Mouse (Mus musculus) hindbrain, embryonic 12.5 days (tissue): ENCODE measurements at regions not wholly inside any gene's neighbourhood (a gene's known extent, or its start where the extent isn't known, plus 50 kb on each side); places are given as distances from the start of the nearest gene placed in this dataset.

Source experiments
- ATAC-seq: fragments of 200-750 bp; cut with Nextera tagmentation; 2 replicates; pipeline ENCODE4 v1.8.0; 2017; ENCODE audit warnings: moderate TSS enrichment; ENCODE audit not compliant: low FRiP score
- H3K27ac ChIP-seq: fragments of 300-500 bp; sonication (generic); 2 replicates; pipeline ENCODE4 v1.5.1; 2016; ENCODE audit warnings: mild to moderate bottlenecking
- H3K27me3 ChIP-seq: fragments of 300-500 bp; sonication (generic); 2 replicates; pipeline ENCODE4 v1.6.1; 2016; ENCODE audit warnings: mild to moderate bottlenecking
- H3K36me3 ChIP-seq: fragments of 300-500 bp; sonication (generic); 2 replicates; pipeline ENCODE4 v1.6.1; 2016; ENCODE audit warnings: mild to moderate bottlenecking
- H3K4me1 ChIP-seq: fragments of 300-500 bp; sonication (generic); 2 replicates; pipeline ENCODE4 v1.6.1; 2016
- H3K4me2 ChIP-seq: fragments of 300-500 bp; sonication (generic); replicated peaks from 2 replicates; pipeline ENCODE4 v1.6.1; 2016; ENCODE audit warnings: mild to moderate bottlenecking
- H3K4me3 ChIP-seq: fragments of 300-500 bp; sonication (generic); 2 replicates; pipeline ENCODE4 v1.5.1; 2016; ENCODE audit warnings: mild to moderate bottlenecking
- H3K9ac ChIP-seq: fragments of 300-500 bp; sonication (generic); 2 replicates; pipeline ENCODE4 v1.6.1; 2016; ENCODE audit warnings: mild to moderate bottlenecking, moderate library complexity
- H3K9me3 ChIP-seq: fragments of 300-500 bp; sonication (generic); replicated peaks from 2 replicates; pipeline ENCODE4 v1.6.1; 2016; ENCODE audit warnings: mild to moderate bottlenecking
- WGBS: fragments of 180-500 bp; shearing (Covaris S2); methylation state at CpG from one replicate; pipeline ENCODE4 v1.1.7; 2016; 5-methylcytosine and 5-hydroxymethylcytosine counted together

GRCm38 (mm10) chr4:127421927-127422450, 64.0 kb upstream of the Gjb5 start:
- no peak overlapping the region for H3K27ac ChIP-seq
- H3K4me3 ChIP-seq = no peak overlapping the region
- ATAC-seq = no peak
- H3K9me3 ChIP-seq = no peaks in the 10 kb centered on the region
- no peak overlapping the region for H3K4me2 ChIP-seq
- peaks cover 21% of the 10 kb centered on the region for H3K4me1 ChIP-seq
- H3K27me3 ChIP-seq = no peaks in the 10 kb centered on the region
- no peak overlapping the region for H3K9ac ChIP-seq
- WGBS = 89% methylated on average over 6 of the region's 6 CpGs
- no peaks in the 10 kb centered on the region for H3K36me3 ChIP-seq

GRCm38 (mm10) chr4:127421129-127421528, 63.1 kb upstream of the Gjb5 start:
- Histone ChIP-seq H3K9ac (no peak overlapping the region), H3K4me3 (no peak overlapping the region), H3K36me3 (no peaks in the 10 kb centered on the region), H3K4me2 (no peak overlapping the region), H3K4me1 (peaks cover 26% of the 10 kb centered on the region), H3K27ac (no peak overlapping the region), H3K9me3 (no peaks in the 10 kb centered on the region), H3K27me3 (no peaks in the 10 kb centered on the region)
- 75% methylated on average over 5 of the region's 5 CpGs for WGBS
- no peak for ATAC-seq

DNA sequence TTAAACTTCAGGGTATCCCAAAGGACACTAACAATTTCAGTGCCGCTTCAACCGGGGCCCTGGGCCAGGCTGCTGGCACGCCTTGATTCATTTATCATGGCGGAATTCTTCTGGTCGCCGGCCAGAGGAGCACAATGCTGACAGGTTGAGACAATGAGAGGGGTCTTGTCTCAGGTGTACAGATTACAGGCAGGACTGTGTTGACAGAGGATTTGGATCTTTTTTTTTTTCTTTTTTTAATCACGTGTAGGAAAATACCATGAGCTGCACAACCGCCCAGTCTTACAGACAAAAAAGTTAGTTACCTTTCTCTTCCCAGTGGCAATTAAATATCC, 61.8 kb upstream of the Gjb5 start:
- Histone ChIP-seq H3K4me3 (no peak overlapping the region), H3K4me2 (peak overlapping the region; percentile 23), H3K9me3 (no peaks in the 10 kb centered on the region), H3K9ac (no peak overlapping the region), H3K4me1 (peaks cover 32% of the 10 kb centered on the region), H3K27ac (peak overlapping the region; percentile 87), H3K36me3 (no peaks in the 10 kb centered on the region), H3K27me3 (no peaks in the 10 kb centered on the region)
- WGBS = 20% methylated on average over 8 of the region's 8 CpGs
- ATAC-seq = peak; percentile 43

DNA sequence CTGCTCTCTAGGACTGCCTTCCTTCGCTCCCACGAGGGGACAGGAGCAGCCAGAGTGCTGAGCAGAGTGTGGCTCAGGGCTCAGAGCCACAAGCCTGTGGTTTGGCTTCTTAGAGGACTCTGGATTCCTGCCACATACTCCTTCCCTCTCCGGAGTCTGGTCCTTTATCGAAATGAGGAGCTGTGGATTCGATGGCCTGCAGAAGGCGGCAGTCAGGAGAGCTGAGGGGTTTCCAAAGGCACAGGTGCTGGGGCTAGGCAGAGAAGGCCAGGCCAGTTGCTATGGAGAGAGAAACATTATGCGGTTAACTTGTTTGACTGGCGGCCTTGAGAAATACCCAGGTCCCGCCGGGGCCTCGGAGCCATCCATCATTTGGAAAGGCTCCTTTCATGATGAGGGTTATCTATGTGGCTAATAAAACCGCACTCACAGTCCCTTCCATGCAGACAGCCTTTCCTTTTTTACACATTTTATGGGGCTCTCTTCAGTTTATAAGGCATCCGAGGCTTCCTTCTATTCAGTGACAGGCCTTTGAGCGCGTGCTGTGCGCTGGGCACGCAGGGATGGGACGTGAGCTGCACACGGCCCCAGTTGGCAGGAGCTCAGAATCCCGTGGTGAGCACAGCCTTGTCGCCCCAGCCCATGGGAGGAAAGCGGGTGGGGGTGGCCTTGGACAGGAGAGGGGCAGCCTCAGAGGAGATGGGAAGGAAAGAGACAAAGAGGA, 61.2 kb upstream of the Gjb5 start:
- Histone ChIP-seq H3K27ac (peak overlapping the region; percentile 87), H3K4me3 (no peak overlapping the region), H3K4me2 (peak overlapping the region; percentile 23), H3K27me3 (no peaks in the 10 kb centered on the region), H3K9ac (no peak overlapping the region), H3K36me3 (no peaks in the 10 kb centered on the region), H3K4me1 (peaks cover 37% of the 10 kb centered on the region), H3K9me3 (no peaks in the 10 kb centered on the region)
- peak; percentile 81 for ATAC-seq
- 14% methylated on average over 22 of the region's 22 CpGs for WGBS

- H3K27ac ChIP-seq = no peak overlapping the region
These were observed 58.9 kb upstream of the Gjb5 start for GRCm38 (mm10) chr4:127416906-127417305.

GRCm38 (mm10) chr4:127413997-127414964, 56.3 kb upstream of the Gjb5 start:
- no peaks in the 10 kb centered on the region for H3K36me3 ChIP-seq
- no peak overlapping the region for H3K4me3 ChIP-seq
- ATAC-seq = peak; percentile 59
- H3K27ac ChIP-seq = peak overlapping the region; percentile 30; the same call in 1 of the 2 replicates
- H3K9ac ChIP-seq = no peak overlapping the region
- no peaks in the 10 kb centered on the region; the same call in 1 of the 2 replicates for H3K27me3 ChIP-seq
- no peaks in the 10 kb centered on the region for H3K9me3 ChIP-seq
- peaks cover 38% of the 10 kb centered on the region for H3K4me1 ChIP-seq
- WGBS = 26% methylated on average over 14 of the region's 14 CpGs
- no peak overlapping the region; the same call in 1 of the 2 replicates for H3K4me2 ChIP-seq

More at GRCm38 (mm10) chr4:127416906-127417305, 58.9 kb upstream of the Gjb5 start:
- Histone ChIP-seq H3K4me3 (no peak overlapping the region), H3K36me3 (no peaks in the 10 kb centered on the region), H3K9ac (no peak overlapping the region), H3K4me1 (peaks cover 34% of the 10 kb centered on the region), H3K9me3 (no peaks in the 10 kb centered on the region), H3K27me3 (no peaks in the 10 kb centered on the region), H3K4me2 (no peak overlapping the region)
- no peak for ATAC-seq
- 60% methylated on average over 7 of the region's 7 CpGs for WGBS
